Mouse (Mus musculus) splenic B cell, adult 2 months (primary cell): ENCODE measurements at regions not wholly inside any gene's neighbourhood (a gene's known extent, or its start where the extent isn't known, plus 50 kb on each side); places are given as distances from the start of the nearest gene placed in this dataset.

ENCODE experiments used
- DNase-seq: peaks from one replicate; pipeline ENCODE4 v3.0.0-alpha.2; 2011; ENCODE audit warnings: low read depth, low spot score
- H3K27me3 ChIP-seq: 2 replicates; pipeline ENCODE4 v1.6.1; 2012; ENCODE audit warnings: mild to moderate bottlenecking, low read length, moderate library complexity, mixed read lengths; ENCODE audit not compliant: control insufficient read depth, poor library complexity, insufficient read depth, severe bottlenecking
- H3K36me3 ChIP-seq: 2 replicates; pipeline ENCODE4 v1.6.1; 2012; ENCODE audit warnings: mild to moderate bottlenecking, low read length, moderate library complexity, mixed read lengths; ENCODE audit not compliant: control insufficient read depth, poor library complexity, insufficient read depth, severe bottlenecking

DNA sequence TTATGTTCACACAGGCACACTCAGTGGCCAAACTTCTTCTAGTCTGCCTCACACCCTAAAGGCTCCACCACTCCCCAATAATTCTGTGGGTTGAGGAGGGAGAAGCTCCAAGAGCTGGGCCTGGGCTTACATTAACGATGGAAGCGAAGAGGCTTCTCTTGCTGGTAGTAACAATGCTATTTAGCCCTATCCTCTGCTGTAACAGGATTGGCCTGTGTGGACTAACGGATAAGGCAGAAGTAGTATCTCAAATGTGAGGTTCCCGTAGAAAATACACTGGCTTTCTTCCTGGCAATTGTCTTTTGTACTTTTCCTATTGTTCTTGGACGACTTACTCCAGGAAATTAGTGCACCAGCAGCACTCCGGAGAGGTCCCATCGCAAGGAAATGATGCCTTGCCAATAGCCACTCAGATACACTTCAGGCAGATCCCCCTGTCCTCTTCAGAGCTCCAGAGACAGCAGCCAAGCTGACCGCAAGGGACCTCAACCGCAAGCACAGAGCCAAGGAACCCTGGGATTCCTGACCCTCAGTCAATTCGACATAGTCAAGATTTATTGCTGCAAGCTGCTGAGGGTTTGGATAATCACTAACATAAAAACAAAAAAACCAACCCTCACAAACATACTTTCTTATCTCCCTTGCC, 96.2 kb upstream of the Bank1 start:
- no peaks in the 10 kb centered on the region for H3K36me3 ChIP-seq
- no peaks in the 10 kb centered on the region for H3K27me3 ChIP-seq
- no peak for DNase-seq

DNA sequence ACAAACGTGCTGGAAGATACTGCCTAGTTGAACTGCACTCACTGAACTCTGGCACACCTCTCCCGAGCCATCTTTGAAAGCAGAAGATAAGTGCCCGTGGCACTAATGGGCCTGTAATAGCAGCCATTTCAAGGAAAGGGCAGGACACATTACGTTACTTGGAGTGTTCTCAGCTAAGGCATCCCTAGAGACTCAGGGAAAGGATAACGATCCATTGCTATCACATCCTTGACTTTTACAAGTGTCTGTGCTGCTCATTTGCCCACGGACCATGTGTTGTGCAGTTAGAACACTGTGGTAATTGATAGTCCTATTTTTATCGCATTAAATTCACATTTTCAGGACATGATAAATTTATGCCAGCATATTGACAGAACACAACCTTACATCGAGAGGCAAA, 79.7 kb upstream of the Bank1 start:
- DNase-seq = no peak
- Histone ChIP-seq H3K36me3 (no peaks in the 10 kb centered on the region), H3K27me3 (no peaks in the 10 kb centered on the region)

- DNase-seq = peak; percentile 17
- no peaks in the 10 kb centered on the region for H3K27me3 ChIP-seq
- no peaks in the 10 kb centered on the region for H3K36me3 ChIP-seq
These were observed 57.4 kb upstream of the Bank1 start for GRCm38 (mm10) chr3:136383282-136383681.

GRCm38 (mm10) chr3:136380644-136381043, 54.8 kb upstream of the Bank1 start:
- no peaks in the 10 kb centered on the region for H3K27me3 ChIP-seq
- DNase-seq = no peak

GRCm38 (mm10) chr3:136379741-136380398, 54.0 kb upstream of the Bank1 start:
- Histone ChIP-seq H3K36me3 (no peaks in the 10 kb centered on the region), H3K27me3 (no peaks in the 10 kb centered on the region)
- DNase-seq = no peak

More at GRCm38 (mm10) chr3:136380644-136381043, 54.8 kb upstream of the Bank1 start:
- H3K36me3 ChIP-seq = no peaks in the 10 kb centered on the region

DNA sequence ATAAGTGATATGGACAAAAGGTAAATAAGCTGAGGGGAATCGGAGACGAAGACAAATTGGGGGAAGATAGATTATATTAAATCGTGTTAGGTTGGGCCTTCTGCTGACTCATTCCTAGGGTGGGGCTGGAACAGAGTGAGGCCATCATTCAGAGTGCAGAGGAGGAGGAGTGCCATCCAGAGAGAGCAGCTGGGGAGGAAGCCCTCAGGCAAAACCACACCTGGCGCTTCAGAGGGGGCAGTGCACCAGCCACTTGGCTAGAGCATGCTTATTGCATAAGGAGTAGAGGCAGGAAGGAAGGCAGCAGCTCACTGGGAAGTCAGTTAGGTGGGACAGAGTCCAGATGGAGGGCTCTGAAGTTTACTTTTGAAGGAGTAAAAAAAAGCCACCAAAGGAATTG, 51.0 kb upstream of the Bank1 start:
- no peak for DNase-seq
- no peaks in the 10 kb centered on the region for H3K27me3 ChIP-seq
- no peaks in the 10 kb centered on the region for H3K36me3 ChIP-seq
